Mouse (Mus musculus): ENCODE measurements at regions not wholly inside any gene's neighbourhood (a gene's known extent, or its start where the extent isn't known, plus 50 kb on each side); places are given as distances from the start of the nearest gene placed in this dataset.

- no peak for TF ChIP-seq GATA4 (IDR thresholded peaks at IDR 0.05; ENCODE audit: insufficient replicate concordance, low read length)
These were observed 138.0 kb upstream of the Klf4 start for GRCm38 (mm10) chr4:55670258-55670657.

DNA sequence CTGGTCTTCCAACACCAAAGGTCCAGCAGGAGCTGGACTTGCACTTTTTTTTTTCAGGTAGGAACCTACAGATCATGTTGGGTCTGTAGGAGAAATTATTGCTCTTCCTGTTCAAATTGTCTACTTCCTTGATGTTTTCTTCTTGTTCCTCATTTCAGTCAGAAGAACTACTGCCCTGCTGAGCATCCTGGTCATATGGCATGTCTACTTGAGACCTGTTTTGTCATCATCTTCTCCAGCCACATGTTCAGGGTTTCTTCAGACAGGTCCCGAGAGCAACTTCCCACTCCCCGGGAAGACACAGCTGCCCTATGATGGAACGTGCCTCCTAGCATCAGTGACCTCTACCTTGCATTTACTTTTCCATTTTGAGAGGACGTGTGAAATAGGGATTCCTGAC is 132.6 kb upstream of the Klf4 start:
- TF ChIP-seq GATA4 (IDR thresholded peaks at IDR 0.05; ENCODE audit: insufficient replicate concordance, low read length) = no peak

DNA sequence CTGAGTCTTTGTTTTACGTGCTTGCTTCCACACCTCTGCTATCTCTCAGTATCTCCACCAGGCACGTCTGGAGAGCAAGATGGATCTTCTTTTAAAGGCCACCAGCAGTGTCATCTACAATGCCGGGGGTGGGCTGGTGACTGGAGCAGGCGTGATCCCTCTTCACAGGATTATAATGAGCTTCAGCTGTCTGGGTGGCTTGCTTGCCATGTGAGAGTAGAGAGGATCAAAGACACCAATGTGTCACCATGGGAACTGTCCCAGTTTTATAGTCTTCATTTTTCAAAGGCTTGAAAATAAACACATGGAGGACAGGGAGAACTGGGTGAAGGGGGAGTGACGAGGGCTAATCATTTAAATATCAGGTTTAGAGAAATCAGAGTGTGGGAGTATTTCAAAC is 131.6 kb upstream of the Klf4 start:
- TF ChIP-seq GATA4 (IDR thresholded peaks at IDR 0.05; ENCODE audit: insufficient replicate concordance, low read length) = no peak

- no peak for TF ChIP-seq GATA4 (IDR thresholded peaks at IDR 0.05; ENCODE audit: insufficient replicate concordance, low read length)
These were observed 129.8 kb upstream of the Klf4 start for GRCm38 (mm10) chr4:55662041-55662440.

DNA sequence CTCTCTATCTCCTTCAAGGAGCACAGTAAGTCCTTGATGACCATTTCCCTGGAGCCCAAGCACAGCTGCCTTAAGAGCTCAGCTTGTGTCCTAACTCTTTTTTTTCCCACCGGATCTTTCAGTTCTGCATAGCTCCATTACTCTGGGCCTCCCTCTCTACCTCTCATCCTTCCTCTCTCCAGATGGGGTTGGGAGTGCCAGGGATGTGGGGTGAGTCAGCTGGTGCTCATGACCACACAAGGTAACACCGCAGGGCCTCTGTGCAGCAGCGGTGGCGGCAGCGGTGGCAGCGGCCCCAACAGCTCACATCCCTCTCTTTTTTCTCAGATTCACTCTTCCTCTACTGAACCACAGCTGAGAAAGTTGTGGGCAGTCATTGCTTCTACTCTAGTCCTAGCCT is 126.6 kb upstream of the Klf4 start:
- no peak for TF ChIP-seq GATA4 (IDR thresholded peaks at IDR 0.05; ENCODE audit: insufficient replicate concordance, low read length)

DNA sequence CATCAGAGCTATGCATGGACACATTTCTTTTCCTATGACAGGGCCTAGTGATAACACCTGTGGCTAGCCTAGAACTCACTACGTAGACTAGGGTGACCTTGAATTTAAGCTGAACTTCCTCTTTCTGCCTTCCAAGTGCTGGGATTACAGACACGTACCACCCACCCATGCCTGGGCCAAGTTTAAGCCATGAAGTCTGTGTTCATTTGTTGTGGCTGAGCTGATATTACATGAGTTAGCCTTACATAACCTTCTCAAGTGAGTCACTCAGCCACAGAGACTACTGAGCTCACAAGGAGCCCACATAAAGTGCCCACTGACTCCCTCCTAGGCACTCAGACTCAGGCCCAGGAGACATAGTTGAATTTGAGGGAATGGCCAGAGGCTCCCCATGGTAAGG is 123.1 kb upstream of the Klf4 start:
- TF ChIP-seq GATA4 (IDR thresholded peaks at IDR 0.05; ENCODE audit: insufficient replicate concordance, low read length) = no peak

- no peak for TF ChIP-seq GATA4 (IDR thresholded peaks at IDR 0.05; ENCODE audit: insufficient replicate concordance, low read length)
These were observed 120.4 kb upstream of the Klf4 start for GRCm38 (mm10) chr4:55652628-55653027.

DNA sequence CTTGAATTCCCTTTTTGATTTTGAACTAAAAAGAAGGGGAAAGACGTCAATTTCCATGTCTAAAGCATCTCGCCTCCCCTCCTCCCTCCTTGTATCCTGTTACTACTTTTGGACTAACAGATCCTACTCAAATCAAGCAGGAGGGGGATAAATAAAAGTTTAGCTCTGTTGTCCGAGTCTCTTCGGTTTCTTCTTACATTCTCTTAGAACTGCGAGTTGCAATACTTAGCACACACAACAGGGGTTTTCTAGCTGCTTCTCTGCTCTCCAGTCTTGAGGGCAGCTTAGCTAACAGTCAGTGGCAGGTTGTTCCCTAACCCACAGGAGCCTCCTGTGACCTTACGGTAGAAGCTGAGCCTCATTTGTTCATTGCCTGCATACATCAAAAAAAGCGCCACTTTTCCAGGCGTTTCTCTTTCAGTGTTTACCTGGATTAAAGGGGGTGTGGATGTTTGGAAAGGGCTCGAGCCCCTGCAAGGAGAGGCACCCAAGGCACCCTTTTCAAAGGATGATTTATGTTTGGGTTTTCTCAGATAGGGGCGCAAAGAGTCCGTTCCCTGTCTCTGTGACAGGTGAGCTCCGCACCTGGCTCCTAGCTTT is 119.6 kb upstream of the Klf4 start:
- no peak for TF ChIP-seq GATA4 (IDR thresholded peaks at IDR 0.05; ENCODE audit: insufficient replicate concordance, low read length)

DNA sequence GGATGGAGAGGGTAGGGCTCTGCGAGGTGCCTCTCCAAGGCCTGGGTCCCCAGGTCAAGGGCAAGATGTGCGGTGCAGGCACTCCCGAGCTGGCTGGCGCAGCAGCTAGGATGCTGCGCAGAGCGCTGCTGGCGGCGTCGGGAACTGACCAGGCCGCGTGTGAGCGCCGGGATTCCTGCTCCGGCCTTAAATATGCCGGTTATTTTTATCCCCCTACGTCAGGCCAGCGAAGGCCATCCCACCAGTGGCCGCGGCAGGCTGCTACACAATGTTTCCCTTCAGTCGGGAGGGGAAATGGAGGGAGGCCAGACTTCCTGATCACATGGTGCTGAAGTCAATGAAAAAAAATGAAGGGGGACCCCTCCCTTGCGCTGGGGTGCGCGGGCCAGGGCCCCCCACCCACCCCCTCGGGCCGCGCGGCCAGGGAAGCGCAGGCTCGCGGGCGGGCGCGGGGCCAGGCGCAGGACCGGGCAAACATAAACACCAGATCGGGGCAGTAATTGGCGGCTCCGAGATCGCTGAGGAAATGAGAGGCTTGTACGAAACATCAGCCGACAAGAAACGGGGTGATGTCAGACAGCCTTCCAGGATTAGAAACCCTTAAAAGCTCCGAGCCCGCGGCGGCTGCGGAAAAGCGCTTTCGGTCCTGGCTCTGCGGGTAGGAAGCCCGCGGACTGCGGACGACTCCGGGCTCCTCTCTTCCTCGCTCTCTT is 118.9 kb upstream of the Klf4 start:
- TF ChIP-seq GATA4 (IDR thresholded peaks at IDR 0.05; ENCODE audit: insufficient replicate concordance, low read length) = no peak

DNA sequence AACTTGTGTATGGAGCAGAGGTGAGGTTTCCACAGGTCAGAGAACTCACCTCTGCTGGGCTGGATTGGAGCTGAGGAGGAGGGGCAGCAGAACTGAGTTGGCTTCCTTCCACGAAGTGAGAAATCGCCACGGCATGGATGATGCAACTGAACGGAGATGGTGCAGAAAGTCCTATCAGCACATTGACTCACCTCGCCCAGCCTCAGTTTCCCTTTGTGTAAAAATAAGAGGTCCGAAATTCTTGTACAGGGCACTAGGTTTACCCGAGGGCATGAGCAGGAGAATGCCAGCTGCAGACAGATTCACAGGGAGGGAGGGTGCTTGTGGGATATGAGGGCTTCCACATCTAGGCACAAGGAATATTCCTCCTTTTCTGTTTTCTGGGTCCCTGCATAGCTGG is 117.9 kb upstream of the Klf4 start:
- TF ChIP-seq GATA4 (IDR thresholded peaks at IDR 0.05; ENCODE audit: insufficient replicate concordance, low read length) = no peak

DNA sequence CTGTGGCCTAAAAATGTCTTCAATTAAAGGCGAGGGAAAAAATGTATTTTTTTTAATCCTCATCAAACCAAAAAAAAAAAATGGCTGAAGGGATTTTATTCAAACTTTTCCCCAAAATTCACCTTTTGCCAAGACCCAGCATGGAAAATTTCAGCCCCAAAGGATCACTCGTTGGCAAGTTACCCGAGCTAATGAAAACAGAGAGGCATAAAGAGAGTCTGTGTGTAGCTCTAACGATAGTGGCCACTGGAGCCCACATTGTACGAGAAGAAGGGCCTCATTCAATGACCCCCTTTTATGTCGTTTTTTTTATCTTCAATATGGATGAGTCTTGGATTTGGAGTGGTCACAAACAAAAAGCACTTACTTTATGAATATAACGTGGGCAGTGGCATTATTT is 116.1 kb upstream of the Klf4 start:
- TF ChIP-seq GATA4 (IDR thresholded peaks at IDR 0.05; ENCODE audit: insufficient replicate concordance, low read length) = no peak

- TF ChIP-seq GATA4 (IDR thresholded peaks at IDR 0.05; ENCODE audit: insufficient replicate concordance, low read length) = no peak
These were observed 113.2 kb upstream of the Klf4 start for GRCm38 (mm10) chr4:55645432-55645831.

DNA sequence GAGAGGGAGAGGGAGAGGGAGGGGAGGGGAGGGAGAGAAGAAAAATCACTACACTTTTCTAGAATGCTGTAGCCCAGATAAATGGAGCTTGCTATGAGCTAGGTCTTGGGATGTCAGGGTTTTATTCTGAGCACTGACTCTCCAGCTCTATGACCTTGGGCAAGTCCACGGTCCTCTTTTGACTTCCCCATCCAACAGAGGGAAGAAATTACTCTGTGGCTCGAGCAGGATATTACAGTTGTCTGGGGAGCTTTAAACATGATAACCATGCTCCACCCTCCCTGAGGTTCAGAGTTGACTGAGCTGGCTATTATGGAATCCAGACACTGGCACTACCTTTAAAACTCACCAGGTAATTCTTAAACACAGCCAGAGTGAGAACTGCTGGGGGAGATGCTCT is 112.6 kb upstream of the Klf4 start:
- TF ChIP-seq GATA4 (IDR thresholded peaks at IDR 0.05; ENCODE audit: insufficient replicate concordance, low read length) = no peak

DNA sequence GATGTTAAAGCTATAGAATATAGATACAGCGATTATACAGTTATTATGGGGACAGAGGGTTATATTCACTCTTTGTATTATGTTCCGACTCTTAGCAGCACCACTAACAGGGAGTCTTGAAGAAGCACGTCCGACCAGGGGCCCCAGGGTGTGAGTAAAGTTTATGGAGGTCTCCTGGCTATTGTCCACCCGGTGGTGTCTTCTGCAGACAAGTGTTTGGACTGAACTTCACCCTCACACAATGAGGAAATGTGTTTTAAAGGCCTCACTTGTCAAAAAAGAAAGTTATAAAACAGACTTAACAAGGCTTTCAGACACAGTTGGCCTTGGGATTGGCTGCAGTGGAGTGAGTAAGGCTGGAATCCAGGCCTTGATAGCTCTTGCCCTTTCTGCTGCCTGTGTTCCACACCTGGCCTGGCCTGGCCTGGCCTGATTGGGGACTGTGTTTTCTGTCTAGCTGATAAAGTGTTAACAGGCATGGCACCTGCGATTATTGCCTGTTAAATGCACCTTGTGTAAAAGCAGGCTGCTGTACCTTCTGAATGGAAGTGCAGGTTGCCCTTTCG is 102.8 kb upstream of the Klf4 start:
- no peak for TF ChIP-seq GATA4 (IDR thresholded peaks at IDR 0.05; ENCODE audit: insufficient replicate concordance, low read length)

- no peak for TF ChIP-seq GATA4 (IDR thresholded peaks at IDR 0.05; ENCODE audit: insufficient replicate concordance, low read length)
These were observed 98.9 kb upstream of the Klf4 start for GRCm38 (mm10) chr4:55631157-55631556.

DNA sequence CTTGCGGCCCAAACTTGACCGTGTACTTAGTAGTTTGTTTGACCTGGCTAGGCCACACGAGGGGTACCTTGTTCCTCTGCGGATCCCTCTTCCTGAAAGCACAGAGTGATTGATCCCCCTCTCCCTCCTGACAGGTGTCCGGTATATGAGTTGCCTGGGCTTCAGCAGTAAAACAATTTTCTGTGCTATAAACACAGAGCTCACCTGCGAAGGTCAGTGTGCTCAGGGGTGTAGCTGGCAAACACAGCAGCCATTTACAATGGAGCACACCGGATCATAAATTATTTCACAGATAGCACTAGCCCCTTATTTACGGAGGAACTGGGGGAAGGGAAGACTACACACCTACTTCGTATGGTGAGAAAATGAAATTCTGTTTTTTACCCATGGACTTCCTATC is 92.5 kb upstream of the Klf4 start:
- no peak for TF ChIP-seq GATA4 (IDR thresholded peaks at IDR 0.05; ENCODE audit: insufficient replicate concordance, low read length)
